Mouse (Mus musculus) E14TG2a.4 (cell line): ENCODE data around the gene Nudt8.
"Not testable (repeated sequence)": the region's sequence is repeated elsewhere in the genome, so short reads cannot be mapped to it uniquely, and the experiment has no call there.

Experiments
- CTCF ChIP-seq: conservative IDR thresholded peaks from 2 replicates; pipeline ENCODE4 v1.5.1; 2014; ENCODE audit warnings: low read length
- NANOG ChIP-seq: IDR thresholded peaks from 2 replicates; pipeline ENCODE4 v1.6.1; 2014; ENCODE audit warnings: borderline replicate concordance, low read length, mixed read lengths
- POU5F1 ChIP-seq: IDR thresholded peaks from 2 replicates; pipeline ENCODE4 v1.6.1; 2014; ENCODE audit warnings: low read length, borderline replicate concordance

DNA sequence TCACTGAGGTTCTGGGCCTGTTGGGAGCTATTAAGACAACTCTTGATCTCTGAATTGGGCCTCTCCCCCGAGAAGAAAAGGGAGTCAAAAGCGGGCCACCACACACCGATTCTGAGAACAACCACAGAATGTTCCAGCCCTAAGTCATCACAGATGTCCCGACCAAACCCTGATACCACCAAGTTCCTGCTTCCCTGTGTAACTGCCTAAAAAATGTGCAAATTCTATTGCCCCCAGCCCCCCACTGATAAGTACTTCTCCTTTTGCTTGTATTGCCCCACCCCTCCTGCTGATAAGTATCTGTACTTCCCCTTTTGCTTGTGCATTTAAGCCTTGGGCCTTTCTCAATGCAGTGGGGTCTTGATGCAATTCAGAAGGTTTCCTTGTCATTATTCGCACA lies 43.7 kb downstream of the Nudt8 start:
- not testable (repeated sequence) for TF ChIP-seq CTCF, POU5F1, NANOG
